Mouse (Mus musculus) hematopoietic stem cell, adult 5-6 weeks (primary cell): Measurements from ENCODE around the gene Rptn. TPM values are rescaled to one million over a fixed set of nuclear protein-coding genes. Genes with fewer than 3 reads are reported as not detected.
A peak's percentile ranks its signal among the peaks of the same experiment; 100 is the strongest.

ENCODE experiments used
- ATAC-seq, 2 experiments: fragments of 125-278 bp in 1 of 2; replicated peaks in 1 of 2; 2 replicates each; pipeline ENCODE4 v1.8.0; 2016 to 2017; ENCODE audit warnings: inconsistent platforms in 2 of 2, mild to moderate bottlenecking in 2 of 2, moderate number of reproducible peaks in 2 of 2, low read depth in 1 of 2, moderate TSS enrichment in 1 of 2; ENCODE audit not compliant: low FRiP score in 2 of 2, poor library complexity in 2 of 2, severe bottlenecking in 2 of 2, insufficient read depth in 1 of 2, low TSS enrichment in 1 of 2
- total RNA-seq: library from RNA; stranded (forward); fragments of 172-1452, 232-1000 nt; gene quantifications from 2 replicates; pipeline ENCODE4 v1.2.3, GENCODE M21; 2017

Gene Rptn
- not detected in 2 replicates for total RNA-seq

DNA sequence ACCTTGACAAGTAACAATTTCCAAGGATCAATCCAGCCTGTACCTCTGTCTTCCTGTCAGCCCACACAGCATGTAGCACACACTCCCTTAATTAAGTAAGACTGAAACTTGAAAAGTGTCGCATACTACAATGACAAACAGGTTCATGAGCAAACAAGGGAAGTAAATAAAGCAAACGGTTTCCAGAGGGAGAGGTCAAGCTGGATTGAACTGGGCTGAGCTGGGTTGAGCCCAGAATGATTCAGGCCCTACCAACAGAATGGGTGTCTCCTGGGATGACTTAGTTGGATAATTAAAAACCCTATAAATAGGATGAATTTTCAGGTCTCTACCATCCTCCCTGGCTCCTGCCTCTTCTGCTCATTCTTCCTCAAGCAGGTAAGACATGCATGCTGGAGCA lies at the start of gene Rptn:
Rptn (plus strand) TSS at position 334 of the 400 bp plus-strand sequence.
- ATAC-seq, result no peak

DNA sequence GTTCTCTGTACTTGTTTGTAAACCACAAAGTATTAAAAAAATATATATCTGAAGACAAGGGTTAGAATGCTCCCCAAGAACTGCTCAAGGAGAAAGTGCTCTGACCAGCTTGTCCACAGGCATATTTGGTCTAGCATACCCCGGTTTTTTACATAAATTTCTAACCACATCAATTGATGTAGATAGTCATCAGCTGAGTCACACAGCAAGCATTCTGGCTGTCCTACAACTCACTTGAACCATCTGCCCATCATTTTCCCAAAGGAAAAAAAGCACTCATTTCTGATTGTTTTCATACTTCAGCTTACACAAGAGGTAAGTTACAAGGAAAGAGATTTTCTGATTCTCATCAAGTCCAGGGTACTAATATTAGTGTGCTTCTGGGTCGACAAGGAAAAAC lies 46.6 kb upstream of the Rptn start:
- no peak for ATAC-seq

DNA sequence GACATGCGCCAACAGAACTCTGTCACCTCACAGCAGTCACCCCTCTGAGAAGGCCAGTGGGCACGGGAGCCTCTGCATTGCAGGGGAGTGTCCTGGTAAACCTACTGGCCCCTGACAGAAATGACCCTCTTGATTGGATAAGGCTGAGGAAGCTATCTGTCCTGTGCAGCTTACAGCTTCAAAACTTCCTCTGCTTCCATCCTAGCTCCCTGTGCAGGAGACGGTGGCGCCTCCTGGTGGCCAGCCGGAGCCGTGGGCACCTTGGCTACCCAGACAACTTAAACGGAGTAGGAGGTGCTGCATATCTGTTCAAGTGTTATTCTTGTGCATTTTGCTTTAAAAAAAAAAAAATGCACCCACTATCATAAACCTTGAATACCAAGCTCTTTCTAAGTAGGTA lies 33.5 kb upstream of the Rptn start:
- ATAC-seq, result peak; percentile 73 to 75

DNA sequence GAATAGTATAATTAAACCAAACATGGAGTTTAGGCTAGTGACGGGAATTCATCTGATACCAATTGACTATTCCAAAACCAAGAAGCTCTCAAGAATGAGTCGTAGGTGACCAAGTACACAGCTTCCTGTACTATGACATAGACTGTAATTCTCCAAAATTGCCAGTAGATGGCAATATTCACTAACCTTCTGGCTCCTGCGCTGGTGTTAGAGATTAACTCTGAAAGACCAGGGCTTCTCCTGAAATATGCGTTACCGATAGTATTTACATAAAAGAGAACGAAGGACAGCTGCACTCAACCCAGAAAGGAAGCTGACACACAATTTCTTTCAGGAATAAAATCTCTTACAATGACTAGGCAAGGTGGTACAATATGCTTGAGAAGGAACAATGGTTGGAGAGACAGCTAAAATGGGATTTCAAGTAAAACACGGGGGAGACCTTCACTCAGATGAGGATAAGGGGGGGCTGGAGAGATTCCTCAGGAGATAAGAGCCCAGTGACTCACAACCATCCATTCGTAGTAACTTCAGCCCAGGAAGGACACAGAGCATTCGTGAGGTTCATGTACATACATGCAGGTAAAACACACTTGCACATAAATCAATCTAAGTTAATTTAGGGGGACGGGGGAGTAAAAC lies 31.4 kb upstream of the Rptn start:
- peak; percentile 91 for ATAC-seq

DNA sequence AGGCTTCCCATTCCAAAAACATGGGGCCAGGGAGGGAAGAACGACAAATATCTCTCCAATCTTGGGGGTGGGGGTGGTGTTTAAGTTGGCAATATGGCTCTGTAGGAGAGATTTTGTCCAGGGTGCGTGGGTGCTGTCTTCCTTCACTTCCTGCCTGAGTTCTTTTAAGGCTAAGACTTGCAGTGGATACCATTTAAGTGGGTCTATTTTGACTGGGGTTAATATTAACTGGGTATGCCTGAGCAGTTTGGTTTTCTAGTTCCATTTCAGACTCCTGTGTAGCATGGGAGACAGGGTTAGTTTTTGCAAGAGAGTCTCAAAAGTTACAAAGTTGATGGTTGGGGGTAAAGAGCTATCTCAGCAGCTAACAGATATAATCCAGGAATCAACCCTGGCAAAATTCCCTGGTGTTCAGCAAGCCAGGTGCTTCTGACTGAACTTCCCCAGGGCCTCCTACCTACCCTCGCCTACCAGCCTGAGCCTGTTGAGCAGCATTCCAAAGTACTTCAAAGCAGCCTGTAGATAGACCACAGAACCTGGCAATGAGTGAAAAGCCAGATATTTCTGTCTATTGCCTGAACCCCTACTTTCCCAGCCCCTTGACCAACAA lies 26.4 kb upstream of the Rptn start:
- no peak for ATAC-seq

DNA sequence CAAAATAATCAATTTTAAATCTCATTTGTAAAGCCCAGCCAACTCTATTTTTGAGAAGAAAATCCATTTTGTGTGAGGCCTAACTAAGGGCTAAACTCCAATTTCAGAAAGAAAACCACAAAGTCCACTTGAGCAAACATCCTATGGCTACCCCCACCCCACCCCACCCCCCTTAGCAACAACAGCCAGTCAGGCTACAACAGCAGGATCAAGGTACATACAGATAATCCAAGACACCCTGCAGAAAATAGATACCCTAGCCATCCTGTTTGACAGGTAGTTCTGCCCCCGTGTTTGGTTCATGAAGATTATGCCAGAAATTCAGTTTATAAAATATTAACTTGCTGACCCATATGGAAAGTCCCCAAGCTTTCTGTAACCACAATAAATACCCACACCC lies 25.3 kb upstream of the Rptn start:
- no peak for ATAC-seq

DNA sequence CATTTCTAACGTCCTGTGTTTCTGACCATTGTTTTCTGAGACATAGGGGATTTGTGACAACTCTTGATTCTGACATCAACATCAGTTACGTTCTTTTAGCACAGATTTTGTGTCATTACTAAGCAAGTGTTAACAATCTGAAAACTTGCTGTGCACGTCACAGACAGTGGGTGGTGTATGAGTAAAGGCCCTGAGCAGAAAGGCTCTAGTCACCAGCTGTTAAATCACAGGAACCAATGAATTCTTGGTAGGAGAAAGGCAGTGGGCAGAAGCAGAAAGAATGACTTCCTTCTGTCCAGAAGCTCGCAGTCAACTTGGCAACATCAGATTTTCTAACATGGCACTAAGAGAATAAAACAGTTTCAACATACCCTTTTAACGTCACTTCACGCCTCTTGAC lies 20.1 kb upstream of the Rptn start:
- no peak for ATAC-seq

DNA sequence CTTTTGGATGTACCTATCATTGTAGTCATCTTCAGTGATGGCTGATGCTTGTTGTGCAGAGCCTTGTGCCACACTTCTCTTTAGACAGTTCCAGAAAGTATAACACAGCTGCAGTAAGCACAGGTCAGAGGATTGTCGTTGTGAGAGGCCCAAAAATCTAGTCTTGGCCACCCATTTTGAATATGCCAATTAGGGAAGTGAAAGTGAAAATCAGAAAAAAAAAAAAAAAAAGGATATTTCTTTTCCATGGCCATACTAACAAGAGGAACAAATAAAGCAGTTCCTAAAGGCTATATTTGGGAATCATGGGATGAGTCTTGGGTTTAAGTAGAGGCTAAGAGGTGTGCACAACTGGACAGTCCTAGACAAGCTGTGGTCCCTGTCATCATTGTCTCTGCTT lies 18.3 kb upstream of the Rptn start:
- no peak for ATAC-seq

DNA sequence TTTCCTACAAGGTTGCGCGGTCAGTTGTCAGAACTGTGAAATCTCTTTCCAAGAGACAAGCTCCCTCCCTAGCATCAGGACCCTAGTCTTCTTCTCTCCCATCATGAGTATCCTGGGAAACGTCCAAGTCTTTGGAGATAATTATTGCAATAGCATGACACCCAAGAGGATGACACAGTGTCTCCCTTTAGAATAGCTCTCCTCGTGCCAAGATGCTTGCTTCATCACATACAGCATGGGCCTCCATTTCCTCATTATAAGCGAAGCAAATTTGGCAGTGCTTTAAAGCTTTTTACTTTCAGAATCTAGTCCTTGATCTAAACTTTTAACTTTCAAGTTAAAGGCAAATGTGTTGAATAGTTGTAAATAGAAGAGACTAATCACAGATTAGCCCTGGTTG lies 17.9 kb upstream of the Rptn start:
- no peak for ATAC-seq

DNA sequence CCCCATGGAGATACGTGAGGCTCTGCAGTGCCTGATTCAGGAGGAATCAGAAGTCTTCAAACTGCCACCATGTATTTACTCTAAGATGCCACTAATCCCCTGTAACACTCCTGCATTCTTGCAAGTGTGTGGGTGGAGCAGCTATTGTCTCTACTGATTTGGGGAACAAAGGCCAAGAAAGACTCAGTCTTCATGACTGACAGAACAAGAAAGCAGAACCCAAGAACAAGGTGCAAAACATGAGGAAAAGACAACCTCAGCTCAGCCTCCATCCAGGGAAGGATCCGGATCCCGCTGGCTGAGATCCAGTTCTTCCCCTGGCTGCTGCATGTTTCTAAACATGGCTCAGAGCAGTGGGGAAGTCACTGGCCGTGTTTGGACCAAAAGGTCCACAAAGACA lies 15.4 kb upstream of the Rptn start:
- ATAC-seq, result no peak

DNA sequence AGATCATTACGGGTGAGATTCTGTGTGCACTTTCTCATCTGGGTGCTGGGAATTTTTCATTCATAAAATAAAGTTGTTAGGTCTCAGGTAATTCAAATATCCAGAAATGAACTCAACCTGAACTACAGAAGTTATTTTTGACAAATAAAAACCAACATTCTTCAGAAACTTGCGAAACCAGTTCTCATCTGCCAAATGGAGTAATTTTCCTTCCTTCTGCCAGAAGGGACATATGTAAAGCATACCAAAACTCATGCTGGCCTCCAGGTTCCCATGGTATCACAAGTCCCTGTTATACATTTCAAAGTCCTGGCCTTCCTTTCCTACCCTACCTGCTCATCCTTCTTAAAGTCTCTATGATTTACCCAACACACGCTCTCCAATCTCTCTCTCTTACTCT lies 10.4 kb downstream of the Rptn start:
- no peak for ATAC-seq

DNA sequence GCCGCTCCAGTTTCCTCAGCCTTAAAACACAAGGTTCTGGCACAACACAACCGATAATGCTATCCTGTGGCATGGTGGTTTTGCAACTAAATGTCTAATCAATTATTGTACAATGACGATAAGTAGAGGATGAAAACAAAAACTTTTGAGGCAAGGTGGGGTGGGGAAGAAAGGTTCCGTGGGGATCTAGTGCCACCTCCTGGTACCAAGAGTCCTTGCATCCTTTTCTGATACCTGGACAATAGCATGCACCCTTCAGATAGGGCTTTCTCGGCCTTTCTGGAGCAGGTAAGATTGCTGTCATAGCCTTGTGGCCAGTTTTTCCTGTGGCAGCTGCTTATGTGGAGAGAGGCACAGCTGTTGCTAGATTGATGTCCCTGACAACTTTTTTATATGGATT lies 13.5 kb downstream of the Rptn start:
- peak; percentile 71 to 87; a peak in 3 of 4 replicates for ATAC-seq

DNA sequence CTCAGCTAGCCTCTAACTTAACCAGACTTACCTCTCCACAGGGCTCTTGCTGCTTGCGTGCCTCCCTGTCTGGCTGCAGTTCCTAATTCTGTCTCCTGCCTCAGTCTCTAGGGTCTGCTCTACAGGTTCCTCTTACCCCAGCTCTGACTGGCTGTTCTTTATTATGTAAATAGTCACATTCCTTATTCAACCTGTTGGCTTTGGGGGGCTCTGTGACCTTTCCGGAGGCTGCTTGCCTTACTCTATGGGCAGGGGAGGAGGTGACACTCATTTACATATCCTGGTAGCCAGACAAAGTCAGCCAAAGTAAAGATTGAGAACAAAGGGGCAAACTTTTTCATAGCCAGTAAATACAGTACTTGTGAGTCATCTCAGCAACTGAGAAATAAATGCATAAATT lies 18.4 kb downstream of the Rptn start:
- no peak for ATAC-seq

DNA sequence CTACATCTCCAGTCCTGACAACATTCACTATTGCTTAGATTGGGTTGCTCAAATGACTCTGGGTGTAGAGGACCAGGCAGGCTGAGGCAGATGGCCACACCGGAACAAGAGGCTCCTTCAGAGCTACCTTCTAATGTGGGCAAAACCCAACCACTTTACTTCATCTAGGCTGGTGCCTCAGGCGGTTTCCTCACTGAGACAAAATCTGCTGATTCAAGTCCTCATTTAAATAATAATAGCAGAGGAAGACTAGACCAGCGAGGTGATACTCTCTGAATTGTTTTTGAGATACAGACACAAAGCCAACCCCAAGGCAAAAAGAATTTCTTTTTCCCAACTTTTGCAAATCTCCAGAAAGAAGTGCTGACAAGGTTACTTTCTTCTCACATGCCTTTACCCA lies 38.2 kb downstream of the Rptn start:
- no peak for ATAC-seq

DNA sequence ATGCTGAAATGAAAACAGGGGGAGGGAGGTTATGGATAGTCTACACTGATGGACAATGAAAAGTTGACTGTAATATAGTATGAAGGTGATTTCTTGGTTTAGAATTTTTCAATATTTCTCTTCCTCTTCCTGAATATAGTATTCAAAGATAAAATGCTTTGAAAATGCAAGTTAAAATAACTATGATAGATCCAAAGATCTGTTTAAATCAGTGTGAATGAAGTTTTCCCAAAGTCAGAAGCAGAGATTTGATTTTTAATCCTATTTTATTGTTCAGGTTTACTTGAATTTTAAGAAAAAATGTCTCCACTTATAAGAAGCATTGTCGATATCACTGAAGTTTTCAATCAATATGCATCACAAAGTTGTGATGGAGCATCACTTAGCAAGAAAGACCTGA lies 48.5 kb downstream of the Rptn start, which contains the start of gene Tchh:
Tchh (plus strand) TSS at position 301 of the 400 bp plus-strand sequence.
- ATAC-seq, result no peak

DNA sequence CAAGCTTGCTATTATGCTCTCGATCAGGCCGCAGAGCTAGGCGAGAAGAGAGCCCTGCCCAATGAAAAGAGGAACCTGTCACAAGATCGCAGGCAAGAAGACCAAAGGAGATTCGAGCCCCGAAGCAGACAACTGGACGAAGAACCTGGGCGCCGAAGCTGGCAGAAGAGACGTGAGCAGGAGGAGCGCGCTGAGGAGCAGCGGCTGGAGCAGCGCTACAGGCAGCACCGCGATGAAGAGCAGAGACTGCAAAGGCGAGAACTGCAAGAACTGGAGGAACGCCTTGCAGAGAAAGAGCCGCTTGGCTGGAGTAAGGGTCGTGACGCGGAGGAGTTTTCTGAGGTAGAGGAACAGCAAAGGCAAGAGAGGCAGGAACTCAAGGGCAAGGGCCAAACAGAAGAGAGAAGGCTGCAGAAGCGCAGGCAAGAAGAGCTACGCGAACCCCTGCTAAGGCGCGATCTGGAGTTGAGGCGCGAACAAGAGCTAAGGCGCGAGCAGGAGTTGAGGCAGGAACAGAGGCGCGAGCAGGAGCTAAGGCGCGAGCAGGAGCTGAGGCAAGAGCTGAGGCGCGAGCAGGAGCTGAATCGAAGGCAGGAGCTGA lies 50.1 kb downstream of the Rptn start:
- ATAC-seq, result peak; percentile 44 to 65

DNA sequence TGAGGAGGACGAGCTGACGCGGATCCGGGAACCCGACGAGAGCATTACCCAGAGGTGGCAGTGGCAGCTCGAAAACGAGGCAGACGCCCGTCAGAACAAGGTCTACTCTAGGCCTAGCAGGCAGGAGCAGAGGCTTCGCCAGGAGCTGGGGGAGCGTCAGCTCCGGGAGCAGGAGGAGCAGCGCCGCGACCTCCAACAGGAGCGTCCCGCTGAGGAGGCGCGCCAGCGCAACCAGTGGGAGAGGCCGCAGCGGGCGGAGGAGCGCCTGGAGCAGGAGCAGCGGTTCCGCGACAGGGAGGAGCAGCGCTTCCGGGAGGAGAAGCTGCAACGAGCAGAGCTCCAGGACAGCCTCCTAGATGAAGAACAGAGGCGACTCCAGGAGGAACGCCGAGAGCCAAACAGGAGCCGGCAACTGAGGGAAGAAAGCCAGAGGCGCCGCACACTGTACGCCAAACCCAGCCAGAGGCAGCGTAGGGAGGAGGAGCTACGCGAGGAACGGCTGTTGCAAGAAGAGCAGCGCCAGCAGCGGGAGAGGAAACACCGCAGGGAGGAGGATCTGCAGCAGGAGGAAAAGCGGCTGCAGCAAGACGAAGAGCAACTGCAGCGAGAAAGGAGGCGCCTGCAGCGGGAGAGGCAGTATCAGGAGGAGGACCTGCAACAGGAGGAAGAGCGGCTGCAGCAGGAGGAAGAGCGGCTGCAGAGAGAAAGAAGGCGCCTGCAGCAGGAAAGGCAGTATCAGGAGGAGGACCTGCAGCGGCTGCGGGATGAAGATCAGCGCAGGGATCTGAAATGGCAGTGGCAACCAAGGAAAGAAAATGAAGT lies 51.1 kb downstream of the Rptn start:
- ATAC-seq, result peak; percentile 74 to 81

DNA sequence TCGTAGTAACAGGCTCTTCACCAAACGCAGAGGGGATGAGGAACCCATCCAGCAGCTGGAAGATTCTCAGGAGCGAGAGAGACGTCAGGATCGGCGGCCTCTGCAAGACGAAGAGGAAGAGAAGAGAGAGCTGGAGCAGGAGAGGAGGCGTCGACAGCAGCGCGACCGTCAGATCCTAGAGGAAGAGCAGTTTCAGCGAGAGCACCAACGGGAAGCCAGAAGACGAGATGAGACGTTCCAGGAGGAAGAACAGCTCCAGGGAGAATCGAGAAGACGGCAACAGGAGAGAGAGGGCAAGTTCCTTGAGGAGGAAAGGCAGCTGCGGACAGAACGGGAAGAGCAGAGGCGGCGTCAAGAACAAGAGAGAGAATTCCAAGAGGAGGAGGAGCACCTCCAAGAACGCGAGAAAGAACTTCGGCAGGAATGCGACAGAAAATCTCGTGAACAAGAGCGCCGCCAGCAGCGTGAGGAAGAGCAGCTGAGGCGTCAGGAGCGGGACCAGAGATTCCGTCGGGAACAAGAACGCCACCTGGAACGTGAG lies 51.7 kb downstream of the Rptn start:
- ATAC-seq, result no peak
